Mouse (Mus musculus): ENCODE measurements around the gene Mmd. TPM values are rescaled to one million over a fixed set of nuclear protein-coding genes. Genes with fewer than 3 reads are reported as not detected.
A peak's percentile ranks its signal among the peaks of the same experiment; 100 is the strongest.
"Not testable (repeated sequence)": the region's sequence is repeated elsewhere in the genome, so short reads cannot be mapped to it uniquely, and the experiment has no call there.

Gene Mmd
- total RNA-seq, 1 experiment from 2014 or later, result 87.3 TPM

DNA sequence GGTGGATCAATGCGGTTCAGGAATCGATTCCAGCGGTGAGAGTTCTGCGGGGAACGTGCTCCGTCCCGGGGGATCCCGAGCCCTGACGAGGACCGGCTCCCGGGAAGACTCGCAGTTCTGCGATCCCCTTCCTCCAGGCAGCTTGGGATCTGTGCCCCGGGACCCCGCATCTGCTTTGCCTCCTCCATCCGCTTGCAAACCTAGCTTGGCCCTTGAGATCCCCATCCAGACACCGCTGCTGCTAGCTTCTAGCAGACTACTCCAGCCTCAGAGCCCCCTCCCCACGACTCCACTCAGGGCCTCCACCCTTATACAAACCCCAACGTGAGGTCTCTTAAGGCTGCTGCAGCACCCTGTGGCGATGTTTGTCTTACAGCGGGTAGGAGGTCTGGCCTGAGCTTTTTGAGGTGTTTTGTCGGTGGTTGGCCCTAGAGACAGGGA lies 465 bp downstream of the Mmd start:
- DNase-seq, result no peak

DNA sequence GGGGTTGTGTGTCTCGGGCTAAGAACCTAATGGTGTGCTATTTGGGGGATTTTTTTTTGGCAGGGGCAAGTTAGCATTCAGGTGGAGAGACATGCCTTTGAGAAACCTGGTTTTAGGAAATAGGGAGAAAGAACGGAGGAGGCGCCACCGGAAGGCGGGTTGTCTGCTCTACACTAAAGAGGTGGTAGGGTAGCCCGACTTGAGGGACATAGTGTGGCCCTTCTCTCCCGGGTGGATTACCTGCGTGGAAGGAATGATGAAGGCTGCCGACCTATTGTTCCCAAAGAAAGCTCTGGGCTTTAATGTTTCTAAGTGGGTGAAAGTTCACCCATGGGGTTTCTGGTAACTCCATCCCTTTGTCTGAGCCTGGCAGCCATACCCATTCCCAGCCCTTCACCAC lies 933 bp downstream of the Mmd start:
- peak; percentile 14 for DNase-seq

DNA sequence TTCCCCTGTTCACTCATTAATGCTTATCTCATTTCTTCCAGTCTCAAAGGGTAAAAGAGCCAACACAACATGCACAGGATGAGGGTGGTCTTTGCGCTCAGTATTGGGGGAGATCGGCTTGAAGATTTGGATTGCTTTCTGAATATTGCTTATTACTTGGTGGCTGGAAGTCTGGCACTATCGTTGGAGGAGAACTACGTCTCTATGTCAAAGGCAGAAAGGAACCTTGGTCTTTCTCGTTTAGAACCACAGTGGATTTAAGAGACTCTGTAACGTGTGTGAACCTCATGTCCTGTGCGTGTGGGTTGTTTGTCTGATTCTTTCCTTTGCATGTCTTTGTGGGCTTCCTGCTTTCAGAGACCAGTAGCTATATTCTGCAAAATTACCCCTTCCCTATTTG lies 1.5 kb downstream of the Mmd start:
- DNase-seq, result no peak

DNA sequence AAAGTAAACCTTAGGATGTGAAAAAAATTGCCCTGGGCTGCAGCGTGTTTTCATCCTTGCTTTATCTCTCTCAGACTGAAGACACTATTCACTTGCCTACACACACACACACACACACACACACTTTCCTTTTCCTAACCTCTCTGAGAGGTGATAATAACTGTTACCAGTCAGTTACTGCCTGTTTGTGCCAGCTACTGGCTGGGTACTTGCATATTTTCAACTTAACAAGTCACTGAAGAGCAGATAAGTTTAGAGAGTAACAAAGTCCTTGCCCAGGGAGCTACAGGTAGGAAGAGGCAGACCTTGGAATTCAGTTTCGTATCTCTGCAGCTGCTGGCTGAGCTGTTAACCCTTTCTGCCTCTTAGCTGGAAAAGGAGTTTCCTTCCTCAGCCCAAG lies 2.7 kb downstream of the Mmd start:
- no peak for DNase-seq

DNA sequence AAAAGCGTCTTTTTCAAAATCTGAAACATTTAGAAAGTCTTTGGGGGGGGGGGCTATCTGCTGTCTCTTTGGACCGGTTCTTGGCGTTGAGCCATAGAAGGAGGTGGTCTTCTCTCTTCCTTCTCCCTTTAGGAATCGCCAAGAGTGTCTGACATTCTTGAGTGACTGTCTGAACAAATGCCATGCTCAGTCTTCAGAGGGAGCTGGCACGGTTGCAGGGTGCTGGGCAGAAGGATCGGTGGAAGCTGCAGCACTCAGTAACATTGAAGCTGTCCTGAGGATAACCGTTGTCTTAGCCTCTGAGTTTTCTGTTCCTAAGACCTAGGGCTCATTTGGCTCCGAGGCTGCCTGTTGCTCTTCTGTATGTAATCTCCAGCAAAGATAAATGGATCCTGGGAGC lies 3.1 kb downstream of the Mmd start:
- DNase-seq, result peak; percentile 31

DNA sequence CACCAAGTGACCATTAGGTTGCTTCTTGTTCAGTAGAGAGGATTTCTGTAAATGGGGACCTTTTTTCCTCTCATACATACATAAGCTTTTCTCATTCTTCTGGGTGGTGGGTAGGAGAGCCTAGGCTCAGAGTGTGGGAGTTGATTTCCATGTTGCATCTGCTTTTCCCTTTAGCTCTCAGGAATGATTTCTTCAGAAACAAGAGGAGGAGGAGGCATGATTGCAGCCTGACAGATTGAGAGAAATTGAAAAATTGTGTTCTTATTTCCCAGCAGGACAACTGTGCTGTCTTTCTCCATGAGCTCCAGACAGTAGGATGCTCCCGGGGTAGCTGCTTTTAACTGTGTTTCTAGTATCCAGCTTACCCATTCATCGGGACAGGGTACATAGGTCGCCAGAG lies 5.3 kb downstream of the Mmd start:
- DNase-seq, result no peak

DNA sequence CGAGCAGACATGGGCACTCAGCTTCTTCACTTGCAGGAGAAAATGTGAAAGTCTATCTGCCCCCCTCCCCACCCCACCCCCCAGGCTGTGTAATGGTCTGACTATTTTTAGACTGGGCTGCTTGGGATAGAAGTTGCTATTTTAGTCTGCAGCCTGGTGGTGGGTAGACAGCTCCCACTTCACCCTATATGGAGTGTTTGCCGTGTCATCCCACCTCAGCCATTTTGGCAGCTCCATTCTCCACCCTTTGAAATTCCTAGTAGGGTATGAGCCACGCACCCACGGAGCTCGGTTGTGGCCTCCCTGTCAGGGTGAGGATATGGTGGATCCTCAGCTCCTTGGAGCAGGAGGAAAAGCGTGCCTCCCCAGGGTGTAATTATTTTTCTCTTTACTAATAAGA lies 6.4 kb downstream of the Mmd start:
- DNase-seq, result no peak

DNA sequence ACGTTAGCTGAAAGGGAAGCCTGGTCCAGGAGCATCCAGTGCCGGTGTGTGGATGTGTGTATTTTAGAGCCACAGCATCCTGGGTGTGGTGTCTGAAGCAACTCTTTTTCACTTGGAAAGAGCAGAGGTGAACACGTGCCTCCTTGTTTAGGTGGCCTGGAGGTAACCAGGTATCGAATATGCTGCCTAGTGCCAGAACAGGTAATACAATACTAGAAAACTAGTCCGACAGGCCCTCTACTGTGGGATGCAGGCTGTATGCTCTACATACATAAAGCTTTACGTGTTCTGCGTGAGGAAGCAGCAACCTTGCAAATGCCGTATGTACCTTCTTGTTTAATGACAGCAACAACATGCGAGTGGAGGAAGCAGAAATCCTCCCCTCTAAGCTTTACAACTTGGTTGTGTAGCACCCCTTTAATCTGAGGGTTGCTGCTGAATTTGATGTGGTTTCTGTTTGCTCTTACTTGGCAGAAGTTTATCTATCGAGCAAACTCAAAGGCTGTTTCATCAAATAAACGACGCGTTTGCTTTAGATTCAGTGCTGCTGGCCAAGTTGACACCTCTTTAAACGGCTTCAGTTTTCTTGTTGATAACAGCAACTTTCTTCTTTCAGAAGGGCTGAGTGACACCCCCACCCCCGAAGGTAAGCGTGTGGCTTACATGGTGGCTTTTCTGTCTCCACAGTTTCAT lies 7.7 kb downstream of the Mmd start:
- DNase-seq, result no peak

DNA sequence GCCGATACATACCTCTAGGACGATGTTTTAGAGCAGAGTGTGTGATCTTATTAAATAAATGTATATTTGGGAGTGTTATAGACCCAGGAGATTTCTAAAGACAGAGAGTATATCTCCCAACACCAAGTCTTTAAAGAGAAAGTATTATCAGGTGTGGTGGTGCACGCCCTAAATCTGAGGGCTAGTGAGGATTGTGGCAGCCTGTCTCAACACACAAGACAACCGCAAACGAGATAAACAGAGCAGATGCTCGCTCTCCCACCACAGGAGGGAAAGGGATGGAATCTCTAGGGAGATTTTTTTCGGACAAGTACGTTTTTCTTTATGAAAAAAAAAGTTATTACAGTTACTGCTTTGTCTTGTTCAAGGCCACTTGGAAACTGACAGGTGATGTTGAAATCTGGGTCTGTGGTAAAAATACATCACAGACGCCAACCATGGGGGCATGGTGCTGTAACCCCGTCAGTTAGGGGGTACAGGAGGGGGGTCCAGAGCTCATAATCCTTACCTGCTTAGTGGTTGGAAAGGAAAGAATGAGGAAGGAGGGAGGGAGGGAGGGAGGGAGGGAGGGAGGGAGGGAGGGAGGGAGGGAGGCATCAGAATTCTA lies 9.2 kb downstream of the Mmd start:
- DNase-seq, result no peak

DNA sequence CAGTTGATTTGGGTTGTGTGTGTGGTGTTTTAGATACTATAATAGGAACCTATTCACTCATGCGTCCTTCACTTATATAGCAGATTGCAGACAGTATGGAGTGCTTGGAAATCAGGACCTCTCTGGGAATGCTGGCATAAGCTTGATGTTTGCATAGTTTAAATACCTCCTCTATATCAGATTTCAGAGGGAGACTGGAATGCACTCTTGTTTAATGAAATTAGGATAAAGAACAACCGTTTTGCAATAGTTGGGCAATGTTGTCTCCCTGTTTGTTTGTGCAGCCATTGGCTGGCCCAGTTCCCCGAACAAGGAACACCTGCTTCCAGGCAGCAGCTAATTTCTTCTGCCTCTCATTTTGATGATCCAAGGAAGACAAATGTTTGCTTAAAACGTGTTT lies 9.8 kb downstream of the Mmd start:
- DNase-seq, result peak; percentile 36

DNA sequence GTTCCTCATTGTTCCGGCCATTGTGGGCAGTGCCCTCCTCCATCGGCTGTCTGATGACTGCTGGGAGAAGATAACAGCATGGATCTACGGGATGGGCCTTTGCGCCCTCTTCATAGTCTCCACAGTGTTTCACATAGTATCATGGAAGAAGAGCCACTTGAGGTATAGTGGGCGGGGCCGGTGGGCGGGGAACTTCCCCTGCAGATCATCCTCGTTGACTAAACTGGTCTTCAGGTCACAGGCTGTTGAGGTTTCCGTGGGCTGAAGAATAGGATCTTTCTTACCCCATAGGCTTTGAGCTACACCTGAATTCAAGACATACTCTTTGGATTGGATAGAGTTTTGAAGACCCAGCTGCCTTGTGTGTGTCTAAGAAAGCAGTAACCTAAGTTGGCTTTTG lies 10.6 kb downstream of the Mmd start:
- DNase-seq, result no peak

DNA sequence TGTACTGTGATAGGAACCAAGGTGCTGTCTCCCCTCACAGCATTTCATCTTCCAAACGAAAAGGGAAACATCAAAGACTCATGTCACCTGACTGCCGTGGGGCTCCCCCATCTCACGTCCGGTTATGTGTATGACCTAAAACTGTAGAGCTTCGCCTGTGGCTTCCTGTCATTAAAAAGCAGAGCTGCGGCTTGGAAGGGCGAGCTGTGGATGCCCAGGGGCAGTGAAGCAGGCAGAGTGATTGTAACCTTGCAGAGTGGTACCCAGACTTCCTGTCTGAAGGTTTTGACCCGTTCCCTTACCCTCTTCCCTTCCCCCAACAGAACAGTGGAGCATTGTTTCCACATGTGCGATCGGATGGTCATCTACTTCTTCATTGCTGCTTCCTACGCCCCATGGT lies 14.9 kb downstream of the Mmd start:
- DNase-seq, result no peak

DNA sequence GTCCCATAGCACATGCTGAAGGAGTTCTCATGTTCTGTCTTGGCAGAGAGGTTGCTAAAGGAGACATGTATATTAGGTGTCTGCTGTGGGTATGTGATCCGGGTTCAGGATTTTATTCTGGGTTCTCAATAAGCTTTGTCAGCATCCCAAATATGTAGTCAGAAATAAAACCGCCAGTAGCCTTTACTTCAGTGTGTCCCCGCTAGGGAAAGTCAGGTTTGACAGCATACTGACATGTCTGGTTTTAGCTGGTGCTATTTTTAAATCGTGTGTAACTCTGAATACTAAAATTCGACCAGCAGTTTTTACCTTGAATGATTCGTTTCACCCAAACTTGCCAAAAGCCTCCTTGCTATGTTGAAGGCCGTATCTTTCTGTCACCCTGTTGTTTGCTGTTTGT lies 16.3 kb downstream of the Mmd start:
- DNase-seq, result no peak

DNA sequence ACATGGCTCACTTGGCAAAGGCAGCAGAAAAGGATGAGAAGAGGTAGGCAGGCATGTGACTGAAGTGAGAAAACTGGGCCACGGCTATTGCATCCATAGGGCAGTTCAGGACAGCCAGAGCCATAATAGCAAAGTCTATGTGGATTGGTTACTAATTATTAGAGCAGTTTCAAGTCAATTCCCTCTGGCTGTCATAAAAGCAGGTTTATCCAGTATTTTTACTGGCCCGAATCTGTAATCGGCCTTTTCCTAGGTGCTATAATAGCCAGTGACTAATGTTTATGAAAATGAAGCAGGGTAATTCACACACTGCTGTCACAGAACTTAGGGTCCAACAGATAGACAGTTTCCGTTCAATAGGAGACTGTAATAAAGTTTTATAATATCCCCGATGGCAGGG lies 19.7 kb downstream of the Mmd start:
- DNase-seq, result no peak

DNA sequence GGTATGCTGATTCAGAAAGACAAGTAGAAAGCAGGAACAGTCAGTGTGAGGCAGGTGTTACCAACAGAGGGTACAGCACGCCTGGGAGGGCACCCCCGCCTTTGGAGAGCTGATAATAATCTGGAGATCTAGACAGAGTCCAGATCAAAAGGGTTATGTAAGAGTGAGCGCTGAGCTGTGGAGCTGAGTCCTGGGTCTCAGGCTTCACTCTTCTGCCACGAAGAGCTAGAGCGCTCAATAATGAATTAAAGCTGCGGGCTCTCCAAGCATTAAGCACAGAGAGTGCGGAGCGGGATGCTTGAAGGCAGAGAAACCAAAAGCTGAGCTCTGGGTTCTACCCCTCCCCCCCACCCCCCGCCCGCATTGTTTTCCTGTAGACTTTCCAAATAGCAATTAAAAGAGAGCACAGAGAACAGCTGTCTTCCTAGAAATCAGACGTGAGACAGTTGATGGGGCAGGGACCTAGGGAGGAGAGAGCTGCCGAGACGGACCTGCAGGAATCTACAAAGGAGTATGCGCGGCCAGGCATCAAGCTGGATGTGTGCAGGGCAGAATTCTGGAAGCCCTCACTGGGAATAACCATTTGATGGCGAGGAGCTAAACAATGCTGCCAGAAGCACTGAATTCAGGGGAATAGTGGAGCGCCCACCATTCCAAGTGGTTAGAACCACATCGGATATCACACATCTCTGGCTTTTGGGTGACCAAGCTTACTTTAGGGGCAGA lies 20.3 kb downstream of the Mmd start:
- no peak for DNase-seq

DNA sequence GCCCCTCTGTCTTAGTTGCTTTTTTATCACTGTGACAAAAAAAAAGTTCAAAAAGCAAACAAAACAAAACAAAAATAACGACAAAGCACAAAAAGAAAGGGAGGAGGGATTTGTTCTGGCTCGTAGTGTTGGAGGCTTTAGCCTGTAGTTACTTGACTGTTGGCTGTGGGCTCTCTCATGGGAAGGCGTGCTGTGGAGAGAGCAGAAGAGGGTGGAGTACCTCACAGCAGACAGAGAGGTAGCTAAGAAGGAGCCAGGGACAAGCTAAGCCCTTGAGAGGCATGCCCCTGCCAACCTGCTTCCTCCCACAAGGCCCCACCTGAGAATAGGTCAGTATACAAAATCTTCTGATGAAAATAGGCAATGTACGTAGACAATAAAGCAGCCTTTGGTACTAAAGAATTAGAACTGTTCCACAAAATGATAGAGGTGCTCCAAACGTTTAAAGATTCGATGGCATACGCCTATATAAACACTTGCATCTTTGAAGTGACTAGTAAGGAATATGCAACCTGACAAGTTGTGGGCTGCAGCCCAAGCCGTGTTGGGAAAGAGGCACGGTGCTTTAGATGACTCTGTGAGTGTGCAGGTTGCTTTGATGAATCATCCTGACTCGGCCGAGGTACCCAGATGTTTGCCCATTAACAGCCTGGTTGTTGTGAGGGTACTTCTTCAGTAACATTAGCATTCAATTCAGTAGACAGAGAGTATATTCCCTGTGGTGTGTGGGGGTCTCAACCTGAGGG lies 21.0 kb downstream of the Mmd start:
- no peak for DNase-seq

DNA sequence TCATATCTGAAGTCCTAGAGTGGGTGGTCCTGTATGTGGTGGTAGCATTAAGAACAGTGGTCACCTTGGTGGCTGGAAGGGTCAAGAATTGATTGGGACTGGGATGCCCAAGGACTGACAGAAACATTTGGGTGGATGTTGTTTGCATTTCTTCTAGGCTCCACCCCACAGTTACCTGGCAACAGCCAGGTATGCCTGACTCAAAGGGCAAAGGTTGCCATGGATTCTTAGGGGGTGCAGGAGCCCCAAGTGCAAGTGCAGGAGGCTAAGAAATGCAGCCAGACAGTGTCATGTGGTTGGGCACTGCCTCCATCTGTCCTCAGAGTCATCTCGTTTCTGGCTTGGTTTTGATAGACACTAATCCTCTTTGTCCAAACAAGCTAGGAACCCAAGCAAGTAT lies 24.9 kb downstream of the Mmd start:
- DNase-seq, result no peak

DNA sequence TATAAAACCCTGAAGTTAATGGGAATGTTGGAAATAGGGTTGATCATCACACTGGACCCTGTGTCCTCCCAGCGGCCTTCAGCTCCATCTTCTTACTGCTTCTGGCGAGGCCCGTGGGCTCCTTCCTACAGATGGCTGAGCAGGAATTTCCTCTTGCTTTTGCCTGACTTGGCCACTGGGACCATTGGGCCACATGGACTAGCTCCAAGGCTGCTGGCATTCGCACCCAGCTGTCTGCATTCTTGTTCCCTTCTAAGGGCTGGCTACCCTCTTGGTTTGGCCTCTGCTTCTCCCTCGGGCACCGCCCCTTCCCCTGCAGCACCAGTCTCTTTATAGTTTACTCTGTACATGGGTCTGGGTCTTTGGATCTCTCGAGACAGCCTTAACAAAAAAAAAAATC lies 26.4 kb downstream of the Mmd start:
- peak; percentile 65 for DNase-seq

DNA sequence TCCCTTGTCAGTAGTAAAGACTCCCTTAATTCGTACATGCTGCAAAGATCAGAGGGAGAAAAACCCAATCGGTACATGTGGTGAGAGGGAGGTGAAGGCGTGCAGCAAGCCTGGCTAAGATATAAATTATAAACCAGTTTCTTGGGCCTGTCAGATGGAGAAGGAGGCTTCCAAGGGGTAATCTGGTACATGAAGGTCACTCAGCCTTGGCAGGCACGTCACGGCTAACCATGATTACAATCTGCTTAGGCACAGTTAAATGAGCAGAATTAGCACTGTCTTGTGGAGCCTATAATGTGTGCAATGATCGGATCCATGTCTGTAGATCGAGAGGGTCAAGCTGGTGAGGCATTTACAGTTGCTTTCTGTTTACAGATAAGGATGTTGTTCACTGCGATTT lies 26.9 kb downstream of the Mmd start:
- DNase-seq, result peak; percentile 37

DNA sequence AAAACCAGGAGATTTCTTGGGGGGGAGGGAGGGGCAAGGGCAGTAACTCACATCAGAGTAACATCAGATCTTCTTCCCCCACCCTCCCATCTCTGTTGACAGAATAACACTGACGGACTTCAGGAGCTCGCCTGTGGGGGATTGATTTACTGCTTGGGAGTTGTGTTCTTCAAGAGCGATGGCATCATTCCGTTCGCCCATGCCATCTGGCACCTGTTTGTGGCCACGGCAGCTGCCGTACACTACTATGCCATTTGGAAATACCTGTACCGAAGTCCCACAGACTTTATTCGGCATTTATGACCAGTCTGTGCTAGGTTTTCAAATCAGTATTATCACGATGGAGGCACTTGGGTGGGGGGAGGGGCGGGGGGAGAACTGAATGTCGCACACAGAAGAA lies 27.3 kb downstream of the Mmd start:
- peak; percentile 13 for DNase-seq

DNA sequence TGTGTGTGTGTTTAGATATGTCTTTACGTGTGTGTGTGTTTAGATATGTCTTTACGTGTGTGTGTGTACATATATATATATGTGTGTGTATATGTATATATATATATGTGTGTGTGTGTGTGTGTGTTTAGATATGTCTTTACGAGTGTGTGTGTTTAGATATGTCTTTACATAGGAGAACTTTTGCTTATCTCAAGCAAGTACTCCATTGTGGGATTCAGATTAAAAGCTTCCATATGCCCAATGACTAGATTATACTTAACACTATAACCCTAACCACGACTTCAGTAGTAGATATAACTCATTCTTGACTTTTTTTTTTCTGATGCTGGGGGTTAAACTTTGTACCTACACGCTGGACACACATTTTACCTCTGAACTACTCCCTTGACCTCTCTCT lies 30.8 kb downstream of the Mmd start:
- DNase-seq, result no peak

DNA sequence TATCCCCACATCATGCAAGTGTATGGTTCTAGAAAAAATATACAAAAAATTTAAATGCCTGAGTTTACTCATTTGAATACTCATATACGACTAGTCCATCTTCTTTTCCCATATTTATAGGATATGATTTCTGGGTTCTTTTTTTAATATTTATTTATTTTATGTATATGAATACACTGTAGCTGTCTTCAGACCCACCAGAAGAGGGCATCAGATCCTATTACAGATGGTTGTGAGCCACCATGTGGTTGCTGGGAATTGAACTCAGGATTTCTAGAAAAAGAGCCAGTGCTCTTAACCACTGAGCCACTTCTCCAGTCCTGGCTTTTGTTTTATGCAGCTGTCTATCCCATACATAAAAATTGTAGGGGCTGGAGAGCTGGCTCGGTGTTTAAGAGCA lies 32.7 kb downstream of the Mmd start:
- DNase-seq, result not testable (repeated sequence)

DNA sequence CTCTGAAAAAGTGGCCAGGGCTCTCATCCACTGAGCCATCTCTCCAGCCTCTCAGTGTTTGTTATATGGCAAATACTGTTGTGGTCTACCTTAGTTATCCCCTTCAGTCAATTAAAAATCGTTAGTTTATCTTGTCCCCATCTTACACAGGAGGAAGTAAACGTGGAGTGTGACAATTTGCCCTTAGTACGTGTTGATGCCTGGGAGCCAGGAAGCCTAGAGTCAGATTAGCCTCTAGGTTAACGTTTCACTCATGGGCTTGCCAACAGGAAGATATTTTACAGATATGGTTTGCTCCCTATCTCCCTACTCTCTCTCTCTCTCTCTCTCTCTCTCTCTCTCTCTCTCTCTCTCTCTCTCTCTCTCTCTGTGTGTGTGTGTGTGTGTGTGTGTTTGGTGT lies 33.9 kb downstream of the Mmd start:
- DNase-seq, result no peak

Data from adrenal gland, postnatal 14 days (tissue).